Mouse (Mus musculus): ENCODE data around the gene Pak4. TPM values are rescaled to one million over a fixed set of nuclear protein-coding genes. Genes with fewer than 3 reads are reported as not detected.
"Not testable (repeated sequence)": the region's sequence is repeated elsewhere in the genome, so short reads cannot be mapped to it uniquely, and the experiment has no call there.

Gene Pak4
- polyA plus RNA-seq, 1 experiment, result 21.3 TPM

- TF ChIP-seq CTCF (IDR thresholded peaks at IDR 0.05; ENCODE audit: borderline replicate concordance, extremely low read depth, insufficient read depth, insufficient read length), result peak; percentile 19; the same call in 1 of the 2 replicates
- DNase-seq (ENCODE audit: low read depth), result not testable (repeated sequence)
Measured at GRCm38 (mm10) chr7:28603788-28604187, 5.8 kb upstream of the Pak4 start.

DNA sequence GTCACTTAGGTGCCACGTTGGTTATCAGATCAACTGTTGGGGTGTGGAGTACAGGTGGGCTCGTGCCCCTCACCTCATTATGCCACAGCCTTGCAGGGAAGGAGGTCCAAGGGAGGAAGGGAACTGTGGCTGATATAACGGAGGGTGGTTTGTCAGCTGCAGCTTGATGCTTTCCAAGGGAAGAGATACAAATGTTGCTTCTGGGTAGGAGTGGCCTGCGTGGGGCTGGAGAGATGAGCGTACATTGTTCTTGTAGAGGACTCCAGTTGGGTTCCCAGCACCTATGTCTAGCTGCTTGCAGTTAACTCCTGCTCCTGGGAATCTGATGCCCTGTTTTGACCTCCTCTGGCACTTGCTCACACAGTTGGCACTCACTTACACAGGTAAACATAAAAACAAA lies 5.2 kb upstream of the Pak4 start:
- no peak for DNase-seq (ENCODE audit: low read depth)
- TF ChIP-seq POLR2A (IDR thresholded peaks at IDR 0.05; ENCODE audit: borderline replicate concordance, extremely low read depth, insufficient read depth, insufficient read length, poor library complexity, severe bottlenecking) (no peak), CTCF (IDR thresholded peaks at IDR 0.05; ENCODE audit: borderline replicate concordance, extremely low read depth, insufficient read depth, insufficient read length) (no peak)

DNA sequence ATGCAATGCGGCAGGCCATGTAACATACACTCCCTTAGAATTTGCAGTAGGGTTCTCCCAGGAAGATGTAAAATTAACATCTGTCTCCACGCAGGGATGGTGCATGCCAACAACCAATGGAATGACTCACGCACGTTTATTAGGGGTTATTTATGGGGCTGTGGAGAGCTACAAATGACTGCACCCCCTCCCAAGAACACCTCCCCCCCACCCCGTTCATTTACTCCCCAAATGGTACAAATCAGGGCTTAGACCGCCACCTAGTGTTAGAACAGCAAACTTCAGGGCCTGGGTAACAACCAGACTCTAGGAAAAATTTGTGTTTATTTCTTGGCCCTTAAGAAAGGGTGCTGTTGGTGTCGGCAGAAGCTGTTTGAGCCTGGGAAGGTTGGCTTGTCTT lies 3.7 kb upstream of the Pak4 start:
- DNase-seq (ENCODE audit: low read depth), result peak; percentile 76
- TF ChIP-seq CTCF (IDR thresholded peaks at IDR 0.05; ENCODE audit: borderline replicate concordance, extremely low read depth, insufficient read depth, insufficient read length), result peak; percentile 75; the same call in 1 of the 2 replicates
- TF ChIP-seq POLR2A (IDR thresholded peaks at IDR 0.05; ENCODE audit: borderline replicate concordance, extremely low read depth, insufficient read depth, insufficient read length, poor library complexity, severe bottlenecking), result no peak

GRCm38 (mm10) chr7:28601029-28601428 lies 3.0 kb upstream of the Pak4 start:
- peak; percentile 75 for TF ChIP-seq CTCF (IDR thresholded peaks at IDR 0.05; ENCODE audit: borderline replicate concordance, extremely low read depth, insufficient read depth, insufficient read length)
- no peak for TF ChIP-seq POLR2A (IDR thresholded peaks at IDR 0.05; ENCODE audit: borderline replicate concordance, extremely low read depth, insufficient read depth, insufficient read length, poor library complexity, severe bottlenecking)

GRCm38 (mm10) chr7:28598951-28599350 lies 966 bp upstream of the Pak4 start:
- TF ChIP-seq POLR2A (IDR thresholded peaks at IDR 0.05; ENCODE audit: borderline replicate concordance, extremely low read depth, insufficient read depth, insufficient read length, poor library complexity, severe bottlenecking), result no peak
- no peak for TF ChIP-seq CTCF (IDR thresholded peaks at IDR 0.05; ENCODE audit: borderline replicate concordance, extremely low read depth, insufficient read depth, insufficient read length)
- no peak for DNase-seq (ENCODE audit: low read depth)

More at GRCm38 (mm10) chr7:28601029-28601428, 3.0 kb upstream of the Pak4 start:
- peak; percentile 72 for DNase-seq (ENCODE audit: low read depth)

GRCm38 (mm10) chr7:28597277-28597570 lies 761 bp downstream of the Pak4 start:
- no peak for TF ChIP-seq POLR2A (IDR thresholded peaks at IDR 0.05; ENCODE audit: borderline replicate concordance, extremely low read depth, insufficient read depth, insufficient read length, poor library complexity, severe bottlenecking)
- no peak for TF ChIP-seq CTCF (IDR thresholded peaks at IDR 0.05; ENCODE audit: borderline replicate concordance, extremely low read depth, insufficient read depth, insufficient read length)
- DNase-seq (ENCODE audit: low read depth), result peak; percentile 39

GRCm38 (mm10) chr7:28596436-28597276 lies 1.3 kb downstream of the Pak4 start:
- DNase-seq (ENCODE audit: low read depth), result peak; percentile 13
- TF ChIP-seq POLR2A (IDR thresholded peaks at IDR 0.05; ENCODE audit: borderline replicate concordance, extremely low read depth, insufficient read depth, insufficient read length, poor library complexity, severe bottlenecking) (no peak), CTCF (IDR thresholded peaks at IDR 0.05; ENCODE audit: borderline replicate concordance, extremely low read depth, insufficient read depth, insufficient read length) (no peak)

GRCm38 (mm10) chr7:28595751-28596435 lies 2.1 kb downstream of the Pak4 start:
- peak; percentile 53 for DNase-seq (ENCODE audit: low read depth)
- no peak for TF ChIP-seq POLR2A (IDR thresholded peaks at IDR 0.05; ENCODE audit: borderline replicate concordance, extremely low read depth, insufficient read depth, insufficient read length, poor library complexity, severe bottlenecking)
- no peak for TF ChIP-seq CTCF (IDR thresholded peaks at IDR 0.05; ENCODE audit: borderline replicate concordance, extremely low read depth, insufficient read depth, insufficient read length)

DNA sequence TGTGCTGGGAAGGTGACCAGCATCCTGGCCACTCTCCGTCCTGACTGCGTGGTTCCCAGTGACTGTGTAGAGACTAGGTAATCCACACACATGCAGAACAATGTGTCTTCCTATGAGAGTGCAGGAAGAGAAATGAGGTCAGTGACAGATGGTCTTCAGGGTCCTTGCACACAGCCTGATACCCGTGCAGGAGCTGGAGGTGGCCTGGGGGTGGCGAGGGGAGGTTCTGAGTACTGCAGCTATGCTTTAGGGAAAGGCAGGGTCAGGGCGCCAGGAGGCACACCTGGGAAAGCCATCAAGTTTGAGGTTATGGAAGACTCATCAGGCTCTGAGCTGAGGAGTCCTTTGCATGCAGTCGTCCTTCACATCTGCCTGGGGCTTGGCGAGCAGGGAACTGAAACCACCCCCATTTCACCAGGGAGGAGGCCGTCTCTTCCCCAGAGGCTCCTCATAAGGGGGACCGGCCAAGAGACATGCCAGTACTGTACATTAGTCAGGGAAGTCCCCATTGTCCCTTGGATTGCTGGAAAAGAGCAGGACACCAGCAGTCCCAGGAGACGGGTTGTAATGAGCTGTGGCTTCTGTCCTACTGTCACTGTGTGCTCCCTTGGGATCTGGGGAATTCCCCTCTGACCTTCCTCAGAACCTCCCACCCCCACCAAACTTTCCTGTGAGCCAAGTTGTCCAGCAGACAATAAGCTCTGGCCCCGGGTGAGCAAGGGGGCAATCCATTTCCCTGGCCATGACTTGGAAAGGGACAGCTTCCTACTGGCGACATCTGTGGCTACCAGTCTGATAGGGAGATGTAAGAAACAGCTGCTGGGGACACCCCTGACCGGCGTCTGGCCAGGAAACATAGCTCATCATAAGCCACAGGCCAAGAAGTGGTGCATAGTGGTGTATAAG lies 4.5 kb downstream of the Pak4 start:
- no peak for DNase-seq (ENCODE audit: low read depth)
- TF ChIP-seq POLR2A (IDR thresholded peaks at IDR 0.05; ENCODE audit: borderline replicate concordance, extremely low read depth, insufficient read depth, insufficient read length, poor library complexity, severe bottlenecking) (no peak), CTCF (IDR thresholded peaks at IDR 0.05; ENCODE audit: borderline replicate concordance, extremely low read depth, insufficient read depth, insufficient read length) (no peak)

DNA sequence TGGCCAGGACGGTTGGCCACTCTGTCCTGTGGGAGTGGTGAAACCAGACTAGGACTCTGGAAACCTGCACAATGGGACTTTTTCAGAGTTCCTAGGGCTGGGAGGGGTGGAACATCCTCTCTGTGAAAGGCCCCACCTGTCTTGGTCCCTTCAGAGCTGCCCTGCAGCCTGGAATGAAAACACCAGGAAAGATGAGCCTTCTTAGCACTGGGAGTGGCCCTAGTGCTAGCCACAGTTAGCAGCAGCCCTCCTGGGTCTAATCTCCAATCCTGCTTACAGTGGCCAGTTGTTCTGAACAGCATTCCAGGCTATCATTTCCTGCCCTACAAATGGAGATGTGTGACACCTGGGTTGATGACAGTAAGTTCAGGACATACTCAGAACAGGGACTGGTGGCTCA lies 6.1 kb downstream of the Pak4 start:
- DNase-seq (ENCODE audit: low read depth), result no peak
- TF ChIP-seq POLR2A (IDR thresholded peaks at IDR 0.05; ENCODE audit: borderline replicate concordance, extremely low read depth, insufficient read depth, insufficient read length, poor library complexity, severe bottlenecking) (no peak), CTCF (IDR thresholded peaks at IDR 0.05; ENCODE audit: borderline replicate concordance, extremely low read depth, insufficient read depth, insufficient read length) (no peak)

GRCm38 (mm10) chr7:28587644-28588043 lies 10.3 kb downstream of the Pak4 start:
- TF ChIP-seq POLR2A (IDR thresholded peaks at IDR 0.05; ENCODE audit: borderline replicate concordance, extremely low read depth, insufficient read depth, insufficient read length, poor library complexity, severe bottlenecking), result no peak
- no peak for TF ChIP-seq CTCF (IDR thresholded peaks at IDR 0.05; ENCODE audit: borderline replicate concordance, extremely low read depth, insufficient read depth, insufficient read length)
- no peak for DNase-seq (ENCODE audit: low read depth)

All from brain, embryonic 14.5 days (tissue).